Comparison of ENCODE assay signal across 12 mouse cellular contexts in genomic region chr14:60664641-60665040, GRCm38 (mm10). TPM values are rescaled to one million over a fixed set of nuclear protein-coding genes. Genes with fewer than 3 reads are reported as not detected.
DNase-seq lines count a peak whose midpoint lies in the region; ATAC-seq and TF ChIP-seq lines count a peak whose summit lies in the region.
"Had no signal": no experiment of that assay in that cellular context is flagged by ENCODE, and none has a peak within 500 bp of the region (broad histone marks: within the 10 kb centered on the region; RNA-seq: fewer than 3 reads in every experiment).

No protein-coding gene starts in this region.

- H3K4me3 ChIP-seq in intestine, embryonic 15.5 days (replicated peaks): no peak overlapping the region
- no peak overlapping the region for H3K4me3 ChIP-seq in intestine, postnatal 0 days (ENCODE audit: low read depth, low read length)
- H3K4me3 ChIP-seq in forebrain, embryonic 14.5 days (ENCODE audit: low read depth, low read length): no peak overlapping the region
- no peak overlapping the region for H3K4me3 ChIP-seq in kidney, postnatal 0 days (replicated peaks; ENCODE audit: low read depth, low read length)

- H3K9me3 ChIP-seq in intestine, embryonic 15.5 days: no peaks in the 10 kb centered on the region
- no peaks in the 10 kb centered on the region for H3K9me3 ChIP-seq in intestine, postnatal 0 days (ENCODE audit: control insufficient read depth)
- H3K9me3 ChIP-seq in forebrain, embryonic 14.5 days (replicated peaks; ENCODE audit: control insufficient read depth, low read length): no peaks in the 10 kb centered on the region
- no peaks in the 10 kb centered on the region for H3K9me3 ChIP-seq in kidney, postnatal 0 days (replicated peaks; ENCODE audit: low read length)

- ATAC-seq in intestine, embryonic 15.5 days: peak; percentile 45; the same call in 1 of the 2 replicates
- ATAC-seq in intestine, postnatal 0 days: no peak
- peak; percentile 65 for ATAC-seq in forebrain, embryonic 14.5 days
- ATAC-seq in kidney, postnatal 0 days (replicated peaks; ENCODE audit: low FRiP score, low read depth): peak; percentile 85; the same call in 1 of the 2 replicates
- ATAC-seq: CD4-positive, CD25-positive, alpha-beta regulatory T cell, adult 4 months; liver, postnatal 0 days had no signal

- no peak for TF ChIP-seq CTCF in intestine, postnatal 0 days (IDR thresholded peaks at IDR 0.05; ENCODE audit: low read depth)
- no peak for TF ChIP-seq CTCF in kidney, postnatal 0 days (IDR thresholded peaks at IDR 0.05; ENCODE audit: low read depth)

- H3K4me2 ChIP-seq in intestine, embryonic 15.5 days (replicated peaks): no peak overlapping the region
- no peak overlapping the region for H3K4me2 ChIP-seq in intestine, postnatal 0 days (replicated peaks; ENCODE audit: low read depth)
- no peak overlapping the region for H3K4me2 ChIP-seq in forebrain, embryonic 14.5 days (ENCODE audit: low read length)
- H3K4me2 ChIP-seq in kidney, postnatal 0 days (ENCODE audit: low read length): peak overlapping the region; percentile 16; the same call in 1 of the 2 replicates

- peak; percentile 65 for DNase-seq in forebrain, embryonic 14.5 days (ENCODE audit: low spot score)
- DNase-seq in kidney, postnatal 0 days (ENCODE audit: low spot score): peak; percentile 60
- peak; percentile 30 for DNase-seq in retina, embryonic 14.5 days (ENCODE audit: low spot score)
- DNase-seq in thymus, postnatal 0 days (ENCODE audit: low spot score): no peak
- no peak for DNase-seq in frontal cortex, postnatal 36 days (ENCODE audit: low spot score in 2 of 2)
- DNase-seq in left cerebral cortex, postnatal 25 days (ENCODE audit: low spot score in 2 of 2): no peak
- DNase-seq: cerebellum, postnatal 36 days; liver, postnatal 0 days; right cerebral cortex, adult 18-20 months had no signal

- H3K4me1 ChIP-seq in intestine, embryonic 15.5 days (replicated peaks): 0 out of 2 replicates have a peak, but pooled peaks cover 4% of the 10 kb centered on the region
- H3K4me1 ChIP-seq in intestine, postnatal 0 days (replicated peaks; ENCODE audit: control insufficient read depth, insufficient read depth, low read length): no peaks in the 10 kb centered on the region
- peaks cover 6% of the 10 kb centered on the region for H3K4me1 ChIP-seq in forebrain, embryonic 14.5 days (ENCODE audit: control insufficient read depth, insufficient read depth, low read length)
- peaks cover 24% of the 10 kb centered on the region; the same call in 1 of the 2 replicates for H3K4me1 ChIP-seq in kidney, postnatal 0 days (replicated peaks; ENCODE audit: insufficient read depth, low read length)

- no peaks in the 10 kb centered on the region for H3K36me3 ChIP-seq in intestine, embryonic 15.5 days
- no peaks in the 10 kb centered on the region for H3K36me3 ChIP-seq in intestine, postnatal 0 days (ENCODE audit: control insufficient read depth, insufficient read depth)
- H3K36me3 ChIP-seq in forebrain, embryonic 14.5 days (ENCODE audit: control insufficient read depth, insufficient read depth, low read length): peaks cover 3% of the 10 kb centered on the region; the same call in 1 of the 2 replicates
- H3K36me3 ChIP-seq in kidney, postnatal 0 days (ENCODE audit: insufficient read depth, low read length): 0 out of 2 replicates have a peak, but pooled peaks cover 3% of the 10 kb centered on the region

- H3K27me3 ChIP-seq in intestine, embryonic 15.5 days (replicated peaks): no peaks in the 10 kb centered on the region
- H3K27me3 ChIP-seq in intestine, postnatal 0 days (replicated peaks; ENCODE audit: control insufficient read depth, insufficient read depth, low read length): no peaks in the 10 kb centered on the region
- H3K27me3 ChIP-seq in forebrain, embryonic 14.5 days (replicated peaks; ENCODE audit: control insufficient read depth, insufficient read depth, low read length): no peaks in the 10 kb centered on the region
- H3K27me3 ChIP-seq in kidney, postnatal 0 days (ENCODE audit: insufficient read depth, low read length): no peaks in the 10 kb centered on the region

- no peak overlapping the region for H3K9ac ChIP-seq in intestine, embryonic 15.5 days
- no peak overlapping the region for H3K9ac ChIP-seq in intestine, postnatal 0 days (ENCODE audit: low read depth, low read length)
- no peak overlapping the region for H3K9ac ChIP-seq in forebrain, embryonic 14.5 days (ENCODE audit: low read length)
- no peak overlapping the region for H3K9ac ChIP-seq in kidney, postnatal 0 days (ENCODE audit: low read depth, low read length)
- H3K9ac ChIP-seq: liver, postnatal 0 days had no signal

- intact Hi-C loops in left cerebral cortex, postnatal 25 days (cut with DNase I): no loop called here

- no peak overlapping the region for H3K27ac ChIP-seq in intestine, embryonic 15.5 days
- H3K27ac ChIP-seq in intestine, postnatal 0 days (ENCODE audit: low read depth, low read length): no peak overlapping the region
- no peak overlapping the region for H3K27ac ChIP-seq in forebrain, embryonic 14.5 days (ENCODE audit: low read depth, low read length)
- peak overlapping the region; percentile 48 for H3K27ac ChIP-seq in kidney, postnatal 0 days

- WGBS in intestine, embryonic 15.5 days: 37% methylated on average over 4 of the region's 4 CpGs
- WGBS in intestine, postnatal 0 days: 57% methylated on average over 4 of the region's 4 CpGs
- WGBS in forebrain, embryonic 14.5 days: 9% methylated on average over 4 of the region's 4 CpGs
- 43% methylated on average over 4 of the region's 4 CpGs for WGBS in kidney, postnatal 0 days

RNA-seq across cellular contexts. Expression of gene Spata13, which starts 30.8 kb away (rescaled TPM):
- polyA plus RNA-seq in intestine, embryonic 15.5 days (2015; fragmentation: Nextera tagmentation; extraction: Ambion mirVana): 21.4 and 22.4 TPM in 2 replicates
- polyA plus RNA-seq in intestine, postnatal 0 days (2015; fragmentation: Nextera tagmentation; extraction: Ambion mirVana): 10.2 and 11.1 TPM in 2 replicates
- polyA plus RNA-seq in forebrain, embryonic 14.5 days (2014; fragmentation: Nextera tagmentation; extraction: Ambion mirVana): 36.6 and 45.8 TPM in 2 replicates
- 47.4 and 49.9 TPM in 2 replicates for polyA plus RNA-seq in kidney, postnatal 0 days (2015; fragmentation: Nextera tagmentation; extraction: Ambion mirVana)
- polyA plus RNA-seq in thymus, postnatal 0 days (2015; fragmentation: Nextera tagmentation; extraction: Ambion mirVana): 48.9 and 50.4 TPM in 2 replicates
- 10 to 100 TPM; 17.6 to 25.2 TPM for total RNA-seq in left cerebral cortex, postnatal 25 days (2021)

Comparison
In these comparisons a context has a peak if more than half of its experiments do, and no peak if none do; other contexts are left out.
1. DNase-seq: peak in forebrain, embryonic 14.5 days (single experiment), kidney, postnatal 0 days (single experiment) and retina, embryonic 14.5 days (single experiment); none in thymus, postnatal 0 days (single experiment), frontal cortex, postnatal 36 days (0 of 2) and left cerebral cortex, postnatal 25 days (0 of 2).